Mouse (Mus musculus): ENCODE results near the gene Gm20828. TPM values are rescaled to one million over a fixed set of nuclear protein-coding genes. Genes with fewer than 3 reads are reported as not detected.
"Not testable (repeated sequence)": the region's sequence is repeated elsewhere in the genome, so short reads cannot be mapped to it uniquely, and the experiment has no call there.

Gm20828 gene
- polyA plus RNA-seq (2012; rRNA removed), result not detected in 2 replicates

DNA sequence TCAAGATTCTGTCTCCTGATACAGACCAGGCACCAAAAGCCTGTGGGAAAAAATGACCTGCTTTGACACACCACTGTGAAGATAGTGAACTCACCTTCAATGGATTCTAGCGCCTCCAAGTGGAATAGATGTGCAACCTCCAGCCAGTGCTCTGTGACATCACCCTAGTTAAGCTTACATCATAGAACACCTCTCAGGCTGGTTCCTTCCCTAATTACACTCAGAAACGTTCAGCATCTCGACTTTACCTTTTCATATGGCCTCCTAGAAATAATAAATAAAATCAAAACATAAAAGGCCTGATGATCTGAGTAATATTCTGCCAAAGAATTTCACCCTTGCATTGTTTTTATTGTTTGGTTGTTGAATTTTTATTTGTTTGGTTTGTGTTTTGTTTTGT, at the start of gene Gm20828:
TSS of gene Gm20828 (minus strand) at position 101 of the 400 bp plus-strand sequence.
- not testable (repeated sequence) for DNase-seq (ENCODE audit: low read depth)
